Mouse (Mus musculus): ENCODE results near the gene Mef2b.

GRCm38 (mm10) chr8:70150158-70150557 lies 10.6 kb downstream of the Mef2b start:
- TF ChIP-seq CTCF (IDR thresholded peaks at IDR 0.05; ENCODE audit: low read depth) (no peak), EP300 (IDR thresholded peaks at IDR 0.05; ENCODE audit: low read depth) (no peak)
